In the genomic region with DNA sequence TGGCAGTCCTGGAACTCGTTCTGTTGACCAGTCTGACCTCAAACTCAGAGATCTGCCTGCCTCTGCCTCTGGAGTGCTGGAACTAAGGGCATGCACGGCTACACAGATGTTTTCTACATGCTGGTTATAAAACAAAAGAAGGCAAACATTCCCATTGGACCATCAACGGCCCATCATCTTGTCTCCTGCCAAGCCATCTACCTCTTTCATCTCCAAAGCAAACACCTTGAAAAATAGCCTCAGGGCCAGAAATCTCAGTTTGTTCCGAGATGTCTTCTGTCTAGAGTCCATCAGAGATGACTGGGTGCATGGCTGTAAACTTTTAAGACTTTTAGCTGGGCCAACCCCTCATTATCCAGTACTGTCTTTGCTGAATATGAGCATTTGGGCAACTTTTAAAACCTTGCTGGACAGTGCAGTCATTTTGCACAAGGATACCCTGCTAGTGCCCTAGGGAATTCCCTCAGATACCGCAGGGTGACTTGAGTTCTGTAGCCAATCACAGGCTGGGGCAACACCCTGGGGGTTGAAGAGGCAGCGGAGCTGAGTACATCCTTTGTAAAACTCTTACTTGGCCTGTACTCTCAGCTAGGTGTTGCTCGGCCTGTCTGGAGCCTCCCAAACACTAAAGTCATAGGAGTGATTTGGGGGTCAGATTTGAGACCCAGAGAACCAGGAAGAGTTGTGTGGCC, we compare ENCODE assay signal across 19 mouse cellular contexts. TPM values are rescaled to one million over a fixed set of nuclear protein-coding genes. Genes with fewer than 3 reads are reported as not detected.
DNase-seq lines count a peak whose midpoint lies in the region; ATAC-seq and TF ChIP-seq lines count a peak whose summit lies in the region.
"Had no signal": no experiment of that assay in that cellular context is flagged by ENCODE, and none has a peak within 500 bp of the region (broad histone marks: within the 10 kb centered on the region; RNA-seq: fewer than 3 reads in every experiment).

No protein-coding gene starts in this region.

- H3K9me3 ChIP-seq in heart, embryonic 12.5 days (replicated peaks), result peaks cover 3% of the 10 kb centered on the region
- no peaks in the 10 kb centered on the region for H3K9me3 ChIP-seq in embryonic facial prominence, embryonic 15.5 days (replicated peaks)
- H3K9me3 ChIP-seq in stomach, embryonic 16.5 days (replicated peaks; ENCODE audit: control insufficient read depth, low read length), result peaks cover 6% of the 10 kb centered on the region; the same call in 1 of the 2 replicates
- H3K9me3 ChIP-seq: forebrain, embryonic 13.5 days; midbrain, embryonic 12.5 days; neural tube, embryonic 12.5 days had no signal

- H3K27ac ChIP-seq in heart, embryonic 12.5 days (ENCODE audit: poor library complexity, severe bottlenecking), result no peak overlapping the region
- H3K27ac ChIP-seq in testis, adult 2 months (ENCODE audit: control insufficient read depth, insufficient read depth, low read depth, low read length), result no peak overlapping the region
- peak overlapping the region; percentile 75; the same call in 1 of the 2 replicates for H3K27ac ChIP-seq in embryonic facial prominence, embryonic 15.5 days (replicated peaks)
- peak overlapping the region; percentile 34 for H3K27ac ChIP-seq in stomach, embryonic 16.5 days (ENCODE audit: low read length)
- H3K27ac ChIP-seq: forebrain, embryonic 13.5 days; kidney, postnatal 0 days; midbrain, embryonic 12.5 days; neural tube, embryonic 12.5 days had no signal

- H3K4me3 ChIP-seq in heart, embryonic 12.5 days, result no peak overlapping the region
- H3K4me3 ChIP-seq in testis, adult 2 months (ENCODE audit: control insufficient read depth, low read depth, low read length), result peak overlapping the region; percentile 81
- H3K4me3 ChIP-seq in embryonic facial prominence, embryonic 15.5 days (replicated peaks), result no peak overlapping the region
- H3K4me3 ChIP-seq in stomach, embryonic 16.5 days (replicated peaks; ENCODE audit: low read length), result no peak overlapping the region
- H3K4me3 ChIP-seq: midbrain, embryonic 12.5 days had no signal

- ATAC-seq in heart, embryonic 12.5 days (ENCODE audit: insufficient number of reproducible peaks, low FRiP score), result no peak
- no peak for ATAC-seq in embryonic facial prominence, embryonic 15.5 days (ENCODE audit: insufficient number of reproducible peaks, low FRiP score, low TSS enrichment, low read depth)
- no peak for ATAC-seq in stomach, embryonic 16.5 days (ENCODE audit: insufficient read depth, low FRiP score)
- ATAC-seq: inflammation-experienced regulatory T-cells, adult 6 months had no signal

- TF ChIP-seq CTCF in testis, adult 2 months (IDR thresholded peaks at IDR 0.05; ENCODE audit: control insufficient read depth, insufficient read depth, insufficient replicate concordance, low read depth, low read length), result no peak

- no peaks in the 10 kb centered on the region for H3K36me3 ChIP-seq in heart, embryonic 12.5 days
- no peaks in the 10 kb centered on the region for H3K36me3 ChIP-seq in testis, adult 2 months (ENCODE audit: control insufficient read depth, insufficient read depth, low read length)
- H3K36me3 ChIP-seq in embryonic facial prominence, embryonic 15.5 days, result no peaks in the 10 kb centered on the region
- no peaks in the 10 kb centered on the region for H3K36me3 ChIP-seq in stomach, embryonic 16.5 days (ENCODE audit: control insufficient read depth, insufficient read depth, low read length)
- H3K36me3 ChIP-seq: midbrain, embryonic 12.5 days; neural tube, embryonic 12.5 days had no signal

- H3K4me1 ChIP-seq in heart, embryonic 12.5 days (replicated peaks), result peaks cover 21% of the 10 kb centered on the region
- peaks cover 3% of the 10 kb centered on the region for H3K4me1 ChIP-seq in testis, adult 2 months (ENCODE audit: control insufficient read depth, insufficient read depth, low read length)
- peaks cover 20% of the 10 kb centered on the region for H3K4me1 ChIP-seq in embryonic facial prominence, embryonic 15.5 days
- peaks cover 14% of the 10 kb centered on the region for H3K4me1 ChIP-seq in stomach, embryonic 16.5 days (ENCODE audit: control insufficient read depth, insufficient read depth, low read length)

- 0 out of 2 replicates have a peak overlapping the region, but pooled peaks have one; percentile 95 for H3K4me2 ChIP-seq in heart, embryonic 12.5 days
- H3K4me2 ChIP-seq in embryonic facial prominence, embryonic 15.5 days (replicated peaks), result peak overlapping the region; percentile 67; the same call in 1 of the 2 replicates
- peak overlapping the region; percentile 59; the same call in 1 of the 2 replicates for H3K4me2 ChIP-seq in stomach, embryonic 16.5 days (ENCODE audit: low read depth, low read length)

- no peak overlapping the region for H3K9ac ChIP-seq in heart, embryonic 12.5 days
- no peak overlapping the region for H3K9ac ChIP-seq in embryonic facial prominence, embryonic 15.5 days
- H3K9ac ChIP-seq in stomach, embryonic 16.5 days (ENCODE audit: low read length), result peak overlapping the region; percentile 71; the same call in 1 of the 2 replicates
- H3K9ac ChIP-seq: forebrain, embryonic 13.5 days; midbrain, embryonic 12.5 days; neural tube, embryonic 12.5 days had no signal

- no peak for DNase-seq in heart, adult 9 months (ENCODE audit: low spot score in 2 of 2)
- DNase-seq in testis, postnatal 14 days (ENCODE audit: low spot score), result no peak
- no peak for DNase-seq in adrenal gland, adult 18-20 months (ENCODE audit: low spot score in 2 of 2)
- DNase-seq in lung, postnatal 36 days, result no peak
- DNase-seq: cerebellum, adult 9-11 months; gastrocnemius, postnatal 10 days; heart, postnatal 36 days; lung, postnatal 10 days had no signal

- no peak for TF ChIP-seq POLR2A in testis, adult 2 months (IDR thresholded peaks at IDR 0.05; ENCODE audit: control insufficient read depth, low read depth, low read length)

- 72% methylated on average over 7 of the region's 7 CpGs for WGBS in heart, embryonic 12.5 days
- WGBS in embryonic facial prominence, embryonic 15.5 days, result 67% methylated on average over 7 of the region's 7 CpGs
- WGBS in stomach, embryonic 16.5 days, result 76% methylated on average over 7 of the region's 7 CpGs

- H3K27me3 ChIP-seq in heart, embryonic 12.5 days (replicated peaks), result no peaks in the 10 kb centered on the region
- peaks cover 4% of the 10 kb centered on the region for H3K27me3 ChIP-seq in testis, adult 2 months (ENCODE audit: control insufficient read depth, insufficient read depth, low read length)
- no peaks in the 10 kb centered on the region for H3K27me3 ChIP-seq in embryonic facial prominence, embryonic 15.5 days
- H3K27me3 ChIP-seq in stomach, embryonic 16.5 days (ENCODE audit: control insufficient read depth, insufficient read depth, low read length), result no peaks in the 10 kb centered on the region

RNA-seq across cellular contexts. Expression of a gene that starts 19.0 kb away (rescaled TPM):
- 0.45 TPM in 1 of 2 replicates, not detected in the other for polyA plus RNA-seq in heart, embryonic 12.5 days (2016; fragmentation: Nextera tagmentation; extraction: Ambion mirVana)
- polyA plus RNA-seq in testis, adult 2 months (2012; rRNA removed), result not detected in 2 replicates
- polyA plus RNA-seq in embryonic facial prominence, embryonic 15.5 days (2015; fragmentation: Nextera tagmentation; extraction: Ambion mirVana), result 1.6 and 2.3 TPM in 2 replicates
- polyA plus RNA-seq in stomach, embryonic 16.5 days (2015; fragmentation: Nextera tagmentation; extraction: Ambion mirVana), result 1.6 and 2.2 TPM in 2 replicates
- 1 to 10 TPM; 3.4 to 8.0 TPM for total RNA-seq in adrenal gland, adult 18-20 months (2021)
- total RNA-seq: liver, adult 2 months had no signal
- polyA plus RNA-seq: C2C12; inflammation-experienced regulatory T-cells, adult 6 months; kidney, postnatal 0 days; liver, adult 2 months had no signal

Comparison
In these comparisons a context has a peak if more than half of its experiments do, and no peak if none do; other contexts are left out.
1. H3K27ac ChIP-seq: peak in embryonic facial prominence, embryonic 15.5 days (single experiment) and stomach, embryonic 16.5 days (single experiment); none in heart, embryonic 12.5 days (single experiment) and testis, adult 2 months (single experiment).
2. Peak in every context shown above with its lines, with median percentiles within 50 percentile points of each other: H3K4me2 ChIP-seq.